Mouse (Mus musculus) cerebellum, postnatal 25 days (tissue): ENCODE measurements around the gene Cfap97d1.

Source experiments
- DNase-seq, 2 experiments: peaks; one replicate each; pipeline ENCODE4 v3.0.0; 2021; ENCODE audit warnings: mixed read lengths in 2 of 2

Gene Cfap97d1

GRCm38 (mm10) chr11:102011510-102011909 lies 27.4 kb downstream of the Cfap97d1 start:
- peak in 1 of 2 experiments; percentile 52 for DNase-seq

DNA sequence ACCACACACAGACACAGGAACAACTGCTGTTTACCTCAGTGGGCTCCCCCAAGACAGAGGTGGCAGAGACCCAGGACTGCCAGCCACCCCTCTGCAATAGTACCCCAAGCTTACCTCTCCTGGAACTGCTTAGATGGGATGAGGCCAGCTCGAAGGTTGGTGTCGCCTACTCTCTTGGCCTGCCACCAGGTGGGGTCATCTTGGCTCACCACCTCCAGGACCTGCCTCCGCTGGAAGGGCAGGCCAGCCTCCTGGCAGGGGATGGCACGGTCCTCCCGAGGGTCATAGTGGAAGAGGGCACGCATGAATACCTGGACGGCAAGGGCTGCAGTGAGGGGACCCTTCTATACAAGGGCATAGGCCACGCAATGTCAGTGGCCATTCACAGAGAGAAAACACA lies 29.1 kb downstream of the Cfap97d1 start:
- DNase-seq, result peak in 1 of 2 experiments; percentile 61

DNA sequence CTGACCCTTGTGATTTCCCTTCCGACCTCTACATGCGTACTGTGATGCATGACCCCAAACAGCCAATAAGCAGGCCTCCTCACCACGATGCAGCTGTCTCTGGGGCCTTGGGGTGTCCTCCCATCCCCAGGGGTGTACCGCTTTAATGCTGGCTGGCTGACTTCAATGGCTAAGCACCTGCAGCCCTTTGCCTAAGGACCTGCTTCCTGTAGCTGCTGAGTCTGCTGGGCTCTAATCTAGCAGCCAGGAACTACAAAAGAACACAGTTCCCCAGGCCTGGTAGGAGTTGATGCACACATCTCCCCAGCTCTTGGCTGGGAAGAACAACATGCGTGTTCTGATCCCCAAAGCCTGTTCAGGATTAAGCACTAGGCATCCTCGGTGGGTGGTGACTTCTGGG lies 31.4 kb downstream of the Cfap97d1 start:
- no peak for DNase-seq

- peak; percentile 61 to 74 for DNase-seq
These were observed 32.1 kb downstream of the Cfap97d1 start for GRCm38 (mm10) chr11:102016136-102016535.

GRCm38 (mm10) chr11:102019736-102020135 lies 35.7 kb downstream of the Cfap97d1 start:
- DNase-seq, result peak; percentile 31 to 49

DNA sequence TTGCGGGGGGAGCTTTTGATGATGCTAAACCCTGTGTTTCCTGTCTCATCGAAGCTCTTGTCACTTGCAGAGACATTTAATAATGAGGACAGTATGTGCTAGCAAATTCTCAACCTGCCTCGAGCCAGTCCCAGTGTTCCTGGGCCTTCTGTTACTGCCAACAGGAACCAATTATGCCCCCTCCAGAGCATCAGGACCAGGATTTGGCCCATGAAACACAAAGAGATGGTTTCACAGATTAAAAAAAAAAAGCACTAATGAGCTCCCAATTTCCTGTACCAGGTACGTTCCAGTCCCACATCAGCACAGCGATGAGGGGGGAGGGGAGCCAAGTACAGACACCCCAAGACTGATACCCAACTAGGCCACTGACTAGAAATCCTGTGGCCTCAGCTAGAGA lies 37.1 kb downstream of the Cfap97d1 start:
- DNase-seq, result peak in 1 of 2 experiments; percentile 51

- DNase-seq, result peak; percentile 50 to 64
These were observed 39.3 kb downstream of the Cfap97d1 start for GRCm38 (mm10) chr11:102023406-102023805.

- peak; percentile 83 to 86 for DNase-seq
These were observed 40.1 kb downstream of the Cfap97d1 start for GRCm38 (mm10) chr11:102024084-102024758.

DNA sequence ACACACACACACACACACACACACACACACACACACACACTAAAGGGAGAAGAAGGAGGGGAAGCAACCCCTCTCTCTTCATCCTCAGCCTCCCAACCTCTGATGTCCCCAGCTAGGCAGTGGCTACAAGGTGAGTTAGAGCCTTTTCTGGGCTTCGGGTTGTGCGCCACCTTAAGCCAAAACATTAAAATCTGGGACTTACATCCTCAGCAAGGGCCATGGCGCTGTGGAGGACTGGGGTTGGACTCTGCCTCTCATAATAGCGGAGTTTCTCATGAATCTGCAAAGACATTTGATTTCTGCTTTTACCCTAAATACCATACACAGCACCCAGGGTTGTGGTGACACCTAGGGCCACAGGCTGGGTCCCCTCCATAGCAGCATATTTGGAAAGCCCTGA lies 40.8 kb downstream of the Cfap97d1 start:
- DNase-seq, result peak in 1 of 2 experiments; percentile 52

DNA sequence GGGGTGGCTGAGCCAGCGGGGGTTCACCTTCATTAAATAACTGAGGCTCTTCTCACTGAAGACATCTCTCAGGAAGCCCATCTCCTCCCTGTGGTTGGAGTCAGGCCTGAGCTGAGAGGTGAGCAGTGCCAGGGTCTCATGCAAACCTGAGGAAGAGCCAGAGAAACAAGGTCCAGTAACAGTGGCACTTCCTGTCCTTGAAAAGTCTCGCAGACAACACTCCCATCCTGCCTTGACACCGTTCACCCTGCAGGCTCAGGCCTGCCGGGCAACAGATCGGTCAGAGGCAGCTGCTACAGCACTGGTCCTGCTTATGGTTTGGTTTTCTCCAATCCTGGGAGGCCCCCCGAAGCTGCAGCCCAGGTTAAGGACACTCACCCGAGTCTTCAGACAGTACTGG lies 41.3 kb downstream of the Cfap97d1 start:
- peak; percentile 57 to 65 for DNase-seq

GRCm38 (mm10) chr11:102025991-102026660 lies 42.0 kb downstream of the Cfap97d1 start:
- DNase-seq, result peak; percentile 54 to 70

GRCm38 (mm10) chr11:102026694-102027360 lies 42.7 kb downstream of the Cfap97d1 start:
- DNase-seq, result peak; percentile 92 to 95

DNA sequence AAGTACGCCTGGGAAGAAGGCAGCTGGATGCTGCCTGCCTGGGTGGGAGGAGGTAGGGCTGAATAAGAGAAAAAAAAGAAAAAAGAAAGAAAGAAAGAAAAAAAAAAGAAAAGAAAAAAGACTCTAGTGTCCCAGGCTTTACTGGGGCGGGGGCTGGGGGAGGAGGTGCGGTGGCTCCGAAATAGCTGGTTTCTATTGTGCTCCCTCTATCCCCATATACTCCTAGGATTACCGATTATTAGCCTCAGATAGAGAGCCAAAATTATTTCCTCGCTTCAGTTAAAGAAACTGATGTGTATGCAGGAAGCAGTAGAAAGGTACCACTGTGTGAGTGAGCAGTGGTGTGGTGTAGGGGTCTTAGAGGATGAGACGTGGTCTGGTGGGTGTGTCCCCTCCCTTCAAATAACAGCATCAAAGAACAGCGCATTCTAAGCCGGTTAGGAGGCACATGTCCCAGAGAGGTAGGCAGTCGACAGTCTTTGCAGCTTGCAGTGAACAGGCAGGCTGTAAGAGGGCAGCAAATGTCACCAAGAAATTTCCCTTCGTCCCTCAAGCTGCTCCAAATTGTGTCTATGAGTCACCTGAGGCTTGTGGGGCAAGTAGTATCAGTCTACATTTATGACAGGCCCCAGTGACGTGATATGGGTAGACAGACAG lies 43.4 kb downstream of the Cfap97d1 start:
- DNase-seq, result peak; percentile 65 to 66

DNA sequence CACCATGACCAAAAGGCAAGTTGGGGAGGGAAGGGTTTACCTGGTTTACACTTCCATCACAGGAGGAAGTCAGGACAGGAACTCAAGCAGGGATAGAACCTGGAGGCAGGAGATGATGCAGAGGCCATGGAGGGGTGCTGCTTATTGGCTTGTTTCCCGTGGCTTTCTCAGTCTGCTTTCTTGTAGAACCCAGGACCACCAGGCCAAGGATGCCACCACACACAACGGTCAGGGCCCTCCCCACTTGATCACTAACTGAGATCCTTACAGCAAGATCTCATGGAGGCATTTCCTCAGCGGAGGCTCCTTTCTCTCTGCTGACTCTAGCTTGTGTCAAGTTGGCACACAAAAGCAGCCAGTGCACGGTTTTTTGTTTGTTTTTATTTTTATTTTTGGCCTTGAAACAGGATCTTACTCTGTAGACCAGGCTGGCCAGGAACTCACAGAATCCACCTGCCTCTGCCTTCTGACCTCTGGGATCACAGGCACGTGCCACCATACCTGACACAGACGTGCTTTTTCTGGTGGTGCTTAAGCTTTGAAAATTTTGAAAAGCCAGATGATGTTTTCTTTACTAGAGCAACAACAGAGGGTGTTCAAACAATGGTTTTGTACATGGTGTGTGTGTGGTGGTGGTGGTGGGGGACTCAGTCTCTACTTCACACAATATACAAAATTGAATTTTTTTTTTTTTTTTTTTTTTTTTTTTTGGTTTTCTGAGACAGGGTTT lies 44.2 kb downstream of the Cfap97d1 start, which contains the start of gene Mpp3:
Gene Mpp3, minus strand, starts transcription at position 375 of the 730 bp plus-strand sequence.
- DNase-seq, result peak in 1 of 2 experiments; percentile 48

DNA sequence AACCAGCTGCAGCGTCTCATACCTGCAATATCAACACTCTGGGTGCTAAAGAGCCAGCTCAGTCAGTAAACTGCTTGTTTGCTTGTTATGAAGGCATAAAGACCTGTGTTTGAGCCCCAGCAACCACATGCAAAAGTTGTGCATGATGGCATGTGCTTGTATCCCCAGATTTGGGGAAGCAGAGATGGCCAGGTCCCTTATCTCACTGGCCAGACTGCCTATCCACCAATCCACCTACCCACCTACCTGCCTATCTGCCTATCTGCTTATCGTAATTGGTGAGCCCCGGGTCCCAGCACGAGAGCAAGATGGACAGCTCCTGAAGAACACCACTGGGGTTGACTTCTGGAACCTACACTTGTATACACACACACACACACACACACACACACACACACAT lies 45.2 kb downstream of the Cfap97d1 start:
- DNase-seq, result peak in 1 of 2 experiments; percentile 32

DNA sequence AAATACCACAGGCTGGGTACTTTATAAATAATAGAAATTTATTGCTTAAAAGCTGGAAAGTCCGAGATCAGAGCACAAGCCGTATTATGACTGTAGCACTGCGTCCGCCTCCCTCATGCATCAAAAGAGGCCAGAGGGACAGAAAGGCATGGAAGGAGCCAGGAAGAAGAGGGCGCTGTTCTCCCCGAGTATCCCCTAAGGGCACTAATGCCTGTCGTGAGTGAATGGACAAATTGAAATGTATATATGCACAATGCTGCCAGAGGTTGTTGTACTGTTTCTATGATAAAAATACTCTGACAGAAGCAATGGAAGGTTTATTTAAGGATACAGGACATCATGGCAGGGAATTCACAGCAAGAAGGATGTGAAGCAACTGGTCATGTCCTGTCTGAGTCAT lies 45.9 kb downstream of the Cfap97d1 start:
- peak; percentile 29 to 50 for DNase-seq

DNA sequence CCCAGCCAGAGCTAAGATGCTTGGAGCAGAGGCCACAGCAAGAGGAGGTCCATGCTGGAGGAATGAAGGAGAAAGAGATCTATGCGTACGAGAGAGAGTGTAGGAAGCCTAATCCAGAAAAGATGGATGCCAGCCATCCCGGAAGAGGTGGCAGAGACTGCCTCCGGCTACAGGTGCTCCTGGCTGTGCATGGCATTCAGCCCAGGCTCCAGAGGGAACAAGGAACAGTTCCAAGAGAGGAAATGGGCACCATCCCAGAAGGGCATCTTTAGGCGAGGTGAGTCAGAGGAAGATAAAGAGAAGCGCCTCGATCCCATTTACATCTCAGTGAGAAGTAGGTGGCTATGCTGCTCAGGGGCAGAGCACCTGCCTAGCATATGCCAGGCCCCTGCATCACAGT lies 47.1 kb downstream of the Cfap97d1 start:
- DNase-seq, result peak; percentile 98 to 99

- DNase-seq, result no peak
These were observed 49.0 kb downstream of the Cfap97d1 start for GRCm38 (mm10) chr11:102033055-102033591.

GRCm38 (mm10) chr11:102034887-102035286 lies 50.8 kb downstream of the Cfap97d1 start:
- peak; percentile 90 for DNase-seq

DNA sequence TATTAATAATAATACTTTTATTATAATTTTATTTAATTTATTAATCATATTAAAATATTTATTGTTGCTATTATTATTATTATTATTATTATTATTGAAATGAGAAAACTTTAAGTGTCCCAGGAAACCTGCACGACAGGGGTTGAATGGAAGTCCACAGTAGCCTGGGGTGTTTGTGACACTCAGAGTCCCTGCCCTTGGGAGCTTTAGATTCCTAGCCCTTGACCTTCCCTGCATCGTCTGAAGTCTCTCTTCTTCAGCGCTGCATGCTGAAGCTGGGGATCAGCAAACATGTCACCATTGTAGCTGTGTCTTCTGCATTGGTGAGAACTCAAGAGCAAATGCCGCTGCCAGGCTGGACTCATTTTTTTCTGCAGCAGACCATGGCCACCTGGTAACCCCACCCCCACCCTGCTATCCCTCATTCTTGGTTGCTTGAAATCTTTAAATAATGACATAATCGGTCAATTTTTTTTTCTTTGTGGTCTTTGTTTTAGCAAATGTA lies 51.4 kb downstream of the Cfap97d1 start:
- peak in 1 of 2 experiments; percentile 45 for DNase-seq

- DNase-seq, result no peak
These were observed 52.3 kb downstream of the Cfap97d1 start for GRCm38 (mm10) chr11:102036336-102036735.

DNA sequence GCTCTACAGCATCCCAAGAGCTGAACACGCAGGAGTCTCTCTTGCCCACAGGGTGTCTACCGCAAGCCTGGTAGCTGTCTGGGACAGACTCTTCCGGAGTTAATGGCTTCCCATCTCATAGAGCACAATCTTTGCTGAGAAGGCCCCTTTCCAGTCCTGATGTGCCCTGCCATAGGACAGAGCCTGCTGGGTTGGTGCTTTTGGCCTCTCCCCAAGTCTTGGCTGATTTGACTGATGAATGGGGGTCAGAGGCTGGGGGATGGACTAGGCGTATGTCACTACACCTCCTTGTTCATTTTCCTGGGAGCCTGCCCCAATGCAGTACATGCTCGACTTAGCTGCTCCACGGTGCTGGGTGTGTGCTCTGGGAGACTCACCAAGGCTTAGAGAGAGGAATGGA lies 53.7 kb downstream of the Cfap97d1 start:
- peak in 1 of 2 experiments; percentile 47 for DNase-seq
